Mouse (Mus musculus): Measurements from ENCODE around the gene Cpne8. TPM values are rescaled to one million over a fixed set of nuclear protein-coding genes. Genes with fewer than 3 reads are reported as not detected.
"Not testable (repeated sequence)": the region's sequence is repeated elsewhere in the genome, so short reads cannot be mapped to it uniquely, and the experiment has no call there.

Gene Cpne8
- polyA plus RNA-seq, 1 experiment from 2014 or later, result 11.0 TPM

GRCm38 (mm10) chr15:90622005-90622404, 57.2 kb downstream of the Cpne8 start:
- Histone ChIP-seq H3K36me3 (ENCODE audit: control insufficient read depth, insufficient read depth) (no peaks in the 10 kb centered on the region), H3K27ac (ENCODE audit: low read length) (no peak overlapping the region), H3K4me1 (replicated peaks; ENCODE audit: control insufficient read depth, insufficient read depth, low read length) (no peaks in the 10 kb centered on the region), H3K9ac (replicated peaks; ENCODE audit: low read depth, low read length) (no peak overlapping the region), H3K27me3 (replicated peaks; ENCODE audit: control insufficient read depth, insufficient read depth, low read length) (no peaks in the 10 kb centered on the region), H3K9me3 (ENCODE audit: control insufficient read depth, low read length) (no peaks in the 10 kb centered on the region), H3K4me2 (ENCODE audit: low read length) (no peak overlapping the region), H3K4me3 (replicated peaks; ENCODE audit: low read length) (no peak overlapping the region)
- WGBS, result 94% methylated on average over 3 of the region's 3 CpGs
- ATAC-seq, result no peak

- no peak overlapping the region for H3K4me2 ChIP-seq (ENCODE audit: low read length)
- H3K9ac ChIP-seq (replicated peaks; ENCODE audit: low read depth, low read length), result no peak overlapping the region
- no peak overlapping the region for H3K4me3 ChIP-seq (replicated peaks; ENCODE audit: low read length)
- H3K4me1 ChIP-seq (replicated peaks; ENCODE audit: control insufficient read depth, insufficient read depth, low read length), result no peaks in the 10 kb centered on the region
- 77% methylated on average over 4 of the region's 4 CpGs for WGBS
- no peaks in the 10 kb centered on the region for H3K9me3 ChIP-seq (ENCODE audit: control insufficient read depth, low read length)
- H3K27ac ChIP-seq (ENCODE audit: low read length), result no peak overlapping the region
- no peaks in the 10 kb centered on the region for H3K27me3 ChIP-seq (replicated peaks; ENCODE audit: control insufficient read depth, insufficient read depth, low read length)
- no peak for ATAC-seq
- no peaks in the 10 kb centered on the region for H3K36me3 ChIP-seq (ENCODE audit: control insufficient read depth, insufficient read depth)
Observed at GRCm38 (mm10) chr15:90619736-90620135, 59.5 kb downstream of the Cpne8 start.

DNA sequence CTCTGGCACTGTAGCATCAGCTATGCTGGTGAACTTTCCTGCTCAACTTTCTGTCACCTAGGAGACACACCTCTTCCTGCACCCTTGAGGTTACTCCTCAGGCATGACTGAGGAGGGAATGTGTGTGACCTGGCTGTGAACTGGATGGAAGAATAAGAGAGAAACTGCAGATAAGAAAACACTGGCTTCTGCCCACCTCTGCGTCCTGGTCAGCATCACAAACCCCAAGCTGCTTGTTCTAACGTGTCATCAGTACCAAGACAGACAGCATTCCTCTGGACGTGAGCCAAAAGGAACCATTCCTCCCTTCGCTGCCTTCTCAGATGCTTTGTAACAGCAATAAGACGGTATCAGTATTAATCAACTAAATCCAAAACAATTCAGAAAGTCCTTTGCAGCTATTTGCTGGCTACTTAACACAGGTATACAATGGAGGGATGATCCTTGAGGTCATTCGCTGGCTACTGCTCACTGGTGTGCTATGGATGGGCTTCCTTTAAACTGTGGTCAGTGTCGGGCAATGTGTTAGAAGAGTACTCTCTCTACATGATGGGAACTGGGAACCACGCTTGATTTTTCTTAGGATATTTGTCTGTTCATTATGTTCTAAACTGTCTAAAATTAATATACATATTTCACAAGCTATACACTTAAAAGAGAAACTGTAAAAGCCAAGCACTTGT, 63.0 kb downstream of the Cpne8 start:
- no peak for ATAC-seq
- H3K4me3 ChIP-seq (replicated peaks; ENCODE audit: low read length), result no peak overlapping the region
- no peak overlapping the region for H3K9ac ChIP-seq (replicated peaks; ENCODE audit: low read depth, low read length)
- H3K4me1 ChIP-seq (replicated peaks; ENCODE audit: control insufficient read depth, insufficient read depth, low read length), result no peaks in the 10 kb centered on the region
- no peak overlapping the region for H3K27ac ChIP-seq (ENCODE audit: low read length)
- 72% methylated on average over 8 of the region's 8 CpGs for WGBS
- H3K4me2 ChIP-seq (ENCODE audit: low read length), result no peak overlapping the region
- H3K36me3 ChIP-seq (ENCODE audit: control insufficient read depth, insufficient read depth), result no peaks in the 10 kb centered on the region
- H3K27me3 ChIP-seq (replicated peaks; ENCODE audit: control insufficient read depth, insufficient read depth, low read length), result no peaks in the 10 kb centered on the region
- no peaks in the 10 kb centered on the region for H3K9me3 ChIP-seq (ENCODE audit: control insufficient read depth, low read length)

DNA sequence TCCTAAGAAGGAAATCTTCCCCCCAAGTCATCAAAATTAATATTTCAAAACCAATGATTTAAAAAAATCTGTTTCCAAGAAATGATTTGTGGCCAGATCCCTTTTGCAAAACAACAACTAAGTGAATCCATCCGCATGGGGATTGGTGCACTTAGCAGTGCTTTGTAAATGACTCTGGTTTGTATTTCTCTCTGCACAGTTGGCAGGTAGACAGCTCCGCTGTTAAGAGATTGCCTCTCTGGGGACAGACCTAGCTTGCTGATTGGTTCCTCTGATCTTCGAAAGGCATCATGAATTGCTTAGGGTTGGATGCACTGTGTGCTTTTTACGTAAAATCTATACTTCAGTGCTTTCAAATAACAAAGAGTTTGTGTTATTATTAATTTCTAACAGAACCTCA, 68.5 kb downstream of the Cpne8 start:
- not testable (repeated sequence) for H3K9me3 ChIP-seq (ENCODE audit: control insufficient read depth, low read length); ATAC-seq; H3K9ac ChIP-seq (replicated peaks; ENCODE audit: low read depth, low read length); H3K27ac ChIP-seq (ENCODE audit: low read length); H3K4me3 ChIP-seq (replicated peaks; ENCODE audit: low read length); H3K27me3 ChIP-seq (replicated peaks; ENCODE audit: control insufficient read depth, insufficient read depth, low read length); H3K4me2 ChIP-seq (ENCODE audit: low read length); H3K4me1 ChIP-seq (replicated peaks; ENCODE audit: control insufficient read depth, insufficient read depth, low read length); H3K36me3 ChIP-seq (ENCODE audit: control insufficient read depth, insufficient read depth)
- 64% methylated on average over 4 of the region's 4 CpGs for WGBS

DNA sequence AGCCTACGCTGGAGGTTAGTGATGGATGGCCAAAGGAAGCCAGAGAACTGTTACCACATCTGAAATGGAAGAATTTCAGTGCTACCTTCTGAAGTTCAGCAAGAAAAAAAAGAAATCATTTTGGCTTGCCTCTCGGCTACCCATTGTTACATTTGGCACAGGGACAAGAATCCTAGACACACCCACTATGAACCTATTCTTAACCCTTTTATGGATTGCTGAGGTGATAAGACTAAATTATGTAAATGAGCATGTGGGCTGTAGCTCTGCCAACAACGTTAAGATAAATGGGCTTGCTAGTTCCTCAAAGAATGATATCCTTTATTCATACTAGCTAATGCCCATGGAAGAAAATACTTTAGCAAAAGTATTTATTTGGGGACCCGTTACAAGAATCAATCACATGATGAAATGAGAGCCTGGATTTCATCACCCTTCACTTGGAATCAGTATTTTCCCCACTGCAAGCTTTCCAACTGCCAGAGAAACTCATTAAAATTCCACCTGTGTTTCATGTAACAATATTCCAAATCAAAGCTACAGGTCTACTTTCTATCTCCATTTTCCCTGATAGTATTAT, 69.3 kb downstream of the Cpne8 start:
- no peak overlapping the region for H3K9ac ChIP-seq (replicated peaks; ENCODE audit: low read depth, low read length)
- no peaks in the 10 kb centered on the region for H3K4me1 ChIP-seq (replicated peaks; ENCODE audit: control insufficient read depth, insufficient read depth, low read length)
- H3K27ac ChIP-seq (ENCODE audit: low read length), result no peak overlapping the region
- H3K4me3 ChIP-seq (replicated peaks; ENCODE audit: low read length), result no peak overlapping the region
- WGBS, result 35% methylated on average over 4 of the region's 4 CpGs
- H3K9me3 ChIP-seq (ENCODE audit: control insufficient read depth, low read length), result no peaks in the 10 kb centered on the region
- no peak for ATAC-seq
- no peaks in the 10 kb centered on the region for H3K36me3 ChIP-seq (ENCODE audit: control insufficient read depth, insufficient read depth)
- no peaks in the 10 kb centered on the region for H3K27me3 ChIP-seq (replicated peaks; ENCODE audit: control insufficient read depth, insufficient read depth, low read length)
- H3K4me2 ChIP-seq (ENCODE audit: low read length), result no peak overlapping the region

DNA sequence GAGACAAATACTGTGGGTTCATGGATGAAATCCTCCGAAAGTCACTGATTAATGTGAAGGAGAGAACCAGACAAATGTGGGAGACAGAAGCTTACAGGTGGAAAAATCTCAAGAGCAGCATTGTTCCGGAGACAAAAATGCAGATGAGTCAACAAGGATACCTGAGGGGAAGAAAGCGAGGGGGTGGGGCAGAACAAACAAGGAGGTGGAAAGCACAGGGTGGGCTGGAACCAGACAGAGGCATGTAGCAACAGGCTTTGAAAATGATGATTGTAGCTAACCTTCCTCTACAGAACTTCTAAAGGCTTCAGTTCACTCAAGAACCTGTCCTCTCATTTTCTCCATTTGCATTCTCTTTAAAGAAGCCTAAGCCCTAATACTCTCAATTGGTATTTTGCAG, 70.9 kb downstream of the Cpne8 start:
- H3K36me3 ChIP-seq (ENCODE audit: control insufficient read depth, insufficient read depth), result no peaks in the 10 kb centered on the region
- H3K9me3 ChIP-seq (ENCODE audit: control insufficient read depth, low read length), result no peaks in the 10 kb centered on the region
- no peaks in the 10 kb centered on the region for H3K27me3 ChIP-seq (replicated peaks; ENCODE audit: control insufficient read depth, insufficient read depth, low read length)
- no peak overlapping the region for H3K4me3 ChIP-seq (replicated peaks; ENCODE audit: low read length)
- 0 out of 2 replicates have a peak, but pooled peaks cover 3% of the 10 kb centered on the region for H3K4me1 ChIP-seq (replicated peaks; ENCODE audit: control insufficient read depth, insufficient read depth, low read length)
- H3K27ac ChIP-seq (ENCODE audit: low read length), result no peak overlapping the region
- no peak for ATAC-seq
- WGBS, result 90% methylated on average over 3 of the region's 3 CpGs
- no peak overlapping the region for H3K9ac ChIP-seq (replicated peaks; ENCODE audit: low read depth, low read length)
- no peak overlapping the region for H3K4me2 ChIP-seq (ENCODE audit: low read length)

DNA sequence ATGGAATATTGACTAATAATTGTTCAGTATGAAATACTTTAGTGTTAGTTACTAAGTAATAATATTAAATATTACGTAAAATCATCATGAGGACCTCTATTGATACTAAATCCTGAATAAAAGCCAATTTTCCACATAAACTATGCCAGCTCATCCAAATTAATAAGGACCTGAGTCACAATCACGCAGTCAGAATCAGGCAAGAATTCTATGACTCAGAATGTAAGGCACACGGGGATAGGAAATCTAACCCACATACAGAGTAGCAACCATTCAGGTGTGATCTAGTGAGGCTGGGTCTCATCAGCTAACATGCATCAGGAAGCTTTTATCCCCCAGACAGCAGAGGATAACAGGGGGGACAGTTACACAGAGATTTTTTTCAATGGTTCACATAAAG, 72.1 kb downstream of the Cpne8 start:
- Histone ChIP-seq H3K4me1 (replicated peaks; ENCODE audit: control insufficient read depth, insufficient read depth, low read length) (0 out of 2 replicates have a peak, but pooled peaks cover 3% of the 10 kb centered on the region), H3K36me3 (ENCODE audit: control insufficient read depth, insufficient read depth) (no peaks in the 10 kb centered on the region), H3K9ac (replicated peaks; ENCODE audit: low read depth, low read length) (no peak overlapping the region), H3K4me2 (ENCODE audit: low read length) (no peak overlapping the region), H3K27ac (ENCODE audit: low read length) (no peak overlapping the region), H3K27me3 (replicated peaks; ENCODE audit: control insufficient read depth, insufficient read depth, low read length) (no peaks in the 10 kb centered on the region), H3K4me3 (replicated peaks; ENCODE audit: low read length) (no peak overlapping the region), H3K9me3 (ENCODE audit: control insufficient read depth, low read length) (no peaks in the 10 kb centered on the region)
- WGBS, result 80% methylated on average over 3 of the region's 3 CpGs
- ATAC-seq, result no peak

- Histone ChIP-seq H3K4me3 (replicated peaks; ENCODE audit: low read length) (no peak overlapping the region), H3K27ac (ENCODE audit: low read length) (no peak overlapping the region), H3K36me3 (ENCODE audit: control insufficient read depth, insufficient read depth) (no peaks in the 10 kb centered on the region), H3K4me2 (ENCODE audit: low read length) (no peak overlapping the region), H3K9ac (replicated peaks; ENCODE audit: low read depth, low read length) (no peak overlapping the region), H3K9me3 (ENCODE audit: control insufficient read depth, low read length) (no peaks in the 10 kb centered on the region), H3K4me1 (replicated peaks; ENCODE audit: control insufficient read depth, insufficient read depth, low read length) (0 out of 2 replicates have a peak, but pooled peaks cover 3% of the 10 kb centered on the region), H3K27me3 (replicated peaks; ENCODE audit: control insufficient read depth, insufficient read depth, low read length) (no peaks in the 10 kb centered on the region)
- ATAC-seq, result peak; percentile 43
- 41% methylated on average over 5 of the region's 5 CpGs for WGBS
Observed at GRCm38 (mm10) chr15:90603676-90604075, 75.6 kb downstream of the Cpne8 start.

GRCm38 (mm10) chr15:90597715-90598497, 81.3 kb downstream of the Cpne8 start:
- peaks cover 4% of the 10 kb centered on the region; the same call in 1 of the 2 replicates for H3K4me1 ChIP-seq (replicated peaks; ENCODE audit: control insufficient read depth, insufficient read depth, low read length)
- no peaks in the 10 kb centered on the region for H3K36me3 ChIP-seq (ENCODE audit: control insufficient read depth, insufficient read depth)
- peak; percentile 79 for ATAC-seq
- H3K4me3 ChIP-seq (replicated peaks; ENCODE audit: low read length), result no peak overlapping the region
- WGBS, result 26% methylated on average over 6 of the region's 6 CpGs
- H3K9me3 ChIP-seq (ENCODE audit: control insufficient read depth, low read length), result no peaks in the 10 kb centered on the region
- no peak overlapping the region for H3K4me2 ChIP-seq (ENCODE audit: low read length)
- 0 out of 2 replicates have a peak overlapping the region, but pooled peaks have one; percentile 10 for H3K27ac ChIP-seq (ENCODE audit: low read length)
- no peak overlapping the region for H3K9ac ChIP-seq (replicated peaks; ENCODE audit: low read depth, low read length)
- H3K27me3 ChIP-seq (replicated peaks; ENCODE audit: control insufficient read depth, insufficient read depth, low read length), result no peaks in the 10 kb centered on the region

Measured in forebrain, embryonic 16.5 days (tissue).